Mouse (Mus musculus): ENCODE measurements around the gene Gm20388.

- TF ChIP-seq CHD2 (IDR thresholded peaks at IDR 0.05; ENCODE audit: low read depth, low read length) (no peak), HCFC1 (IDR thresholded peaks at IDR 0.05; ENCODE audit: borderline replicate concordance, insufficient read depth, low read length) (no peak), MAFK (IDR thresholded peaks at IDR 0.05; ENCODE audit: insufficient read depth, low read depth, low read length) (no peak), ZNF384 (IDR thresholded peaks at IDR 0.05; ENCODE audit: low read depth, low read length) (no peak), ZC3H11A (IDR thresholded peaks at IDR 0.05; ENCODE audit: borderline replicate concordance, low read depth, low read length) (no peak)
These were observed 706.3 kb downstream of the Gm20388 start for GRCm38 (mm10) chr8:120616663-120617626.
